16 mouse cellular contexts compared by ENCODE assay signal in the genomic region with DNA sequence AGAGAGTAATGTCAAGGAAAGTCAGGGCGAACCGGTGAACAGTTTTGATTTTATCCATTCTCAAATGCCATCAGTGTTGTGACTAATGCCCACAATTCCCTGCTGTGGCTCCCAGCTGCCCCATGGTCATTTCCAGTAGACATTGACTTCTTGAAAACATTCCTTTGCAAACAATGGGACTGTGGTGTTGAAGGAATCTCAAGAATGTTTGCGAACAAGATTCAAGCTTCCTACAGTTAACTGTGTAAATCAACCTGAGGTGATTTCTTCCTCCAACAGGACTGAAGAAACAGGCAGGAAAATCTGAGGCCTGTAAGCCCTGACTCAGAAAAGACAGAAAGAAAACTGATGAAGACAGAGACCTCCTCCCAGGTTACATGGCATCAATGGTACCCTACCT.
"Had no signal": no experiment of that assay in that cellular context is flagged by ENCODE, and none has a peak within 500 bp of the region (broad histone marks: within the 10 kb centered on the region; RNA-seq: fewer than 3 reads in every experiment).

No protein-coding gene starts in this region.

- H3K4me2 ChIP-seq: limb, embryonic 15.5 days; liver, embryonic 12.5 days; neural tube, embryonic 12.5 days had no signal

- H3K9me3 ChIP-seq: limb, embryonic 15.5 days; liver, embryonic 12.5 days; midbrain, embryonic 10.5 days; neural tube, embryonic 12.5 days had no signal

- H3K27me3 ChIP-seq: limb, embryonic 15.5 days; liver, embryonic 12.5 days; neural tube, embryonic 12.5 days had no signal

- H3K27ac ChIP-seq: kidney, postnatal 0 days; limb, embryonic 15.5 days; liver, embryonic 12.5 days; midbrain, embryonic 10.5 days; neural tube, embryonic 12.5 days had no signal

- H3K36me3 ChIP-seq: limb, embryonic 15.5 days; liver, embryonic 12.5 days; midbrain, embryonic 10.5 days; neural tube, embryonic 12.5 days had no signal

- H3K4me1 ChIP-seq: limb, embryonic 15.5 days; liver, embryonic 12.5 days; neural tube, embryonic 12.5 days had no signal

- H3K4me3 ChIP-seq: limb, embryonic 15.5 days; liver, embryonic 12.5 days; midbrain, embryonic 10.5 days; myocyte; neural tube, embryonic 12.5 days had no signal

- DNase-seq: kidney, adult 11 months; kidney, adult 9 months; kidney, postnatal 36 days; layer of hippocampus, adult 9-11 months; layer of hippocampus, postnatal 36 days; midbrain, embryonic 14.5 days; right cerebral cortex, postnatal 4 days; spleen, adult 18-20 months; thymus, adult 18-20 months; thymus, postnatal 14 days had no signal

- ATAC-seq: liver, embryonic 12.5 days had no signal

- H3K9ac ChIP-seq: limb, embryonic 15.5 days; liver, embryonic 12.5 days; neural tube, embryonic 12.5 days had no signal
